Mouse (Mus musculus) neural tube, embryonic 10.5 days (tissue): Measurements from ENCODE around the gene Kcnj1.

Source experiments
- DNase-seq: peaks from one replicate; pipeline ENCODE4 v3.0.0-alpha.2; 2017; ENCODE audit warnings: low spot score; ENCODE audit errors: extremely low spot score

Kcnj1 gene

DNA sequence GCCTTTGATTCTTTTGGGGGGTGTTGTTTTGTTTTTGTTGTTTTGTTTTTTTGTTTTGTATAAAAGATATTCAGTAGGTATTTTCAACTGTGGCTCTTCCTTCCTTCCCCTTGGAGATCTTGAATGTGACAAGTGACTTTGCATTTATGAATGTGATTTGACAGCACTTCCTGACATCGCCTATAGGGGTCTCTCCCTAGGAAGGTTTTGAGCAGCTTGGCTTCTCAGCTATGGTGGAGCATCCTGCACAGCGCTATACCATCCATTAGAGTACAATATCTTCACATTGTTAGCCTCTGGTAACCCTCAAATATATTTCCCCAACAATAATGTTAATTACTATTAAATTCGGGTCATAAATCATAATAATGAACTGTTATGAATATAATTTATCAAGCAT is 73.5 kb downstream of the Kcnj1 start:
- no peak for DNase-seq

DNA sequence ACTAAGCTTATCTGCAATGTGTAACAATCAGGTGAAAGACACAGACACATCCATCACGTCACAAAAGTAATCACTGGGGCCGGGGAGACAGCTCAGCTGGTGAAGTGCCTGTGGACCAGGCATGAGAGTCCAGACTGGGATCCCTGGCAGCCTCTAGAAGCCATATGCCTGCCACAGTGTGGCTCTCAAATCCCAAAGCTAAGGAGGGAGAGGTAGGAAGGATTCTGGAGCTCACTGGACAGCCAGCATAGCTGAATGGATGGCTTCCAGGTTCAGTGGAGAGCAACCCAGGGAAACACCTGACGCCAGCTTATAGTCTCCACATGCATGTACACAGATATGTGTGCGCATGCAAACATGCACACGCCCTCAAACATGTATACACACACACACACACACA is 76.5 kb downstream of the Kcnj1 start:
- DNase-seq, result no peak
